Mouse (Mus musculus) thymus, postnatal 4 days (tissue): Measurements from ENCODE around the gene Ccdc85b.

Source experiments
- DNase-seq: peaks from one replicate; pipeline ENCODE4 v3.0.0; 2021

The Ccdc85b gene

GRCm38 (mm10) chr19:5455037-5455436 is 2.7 kb downstream of the Ccdc85b start:
- peak; percentile 14 for DNase-seq

GRCm38 (mm10) chr19:5451766-5452165 is 5.9 kb downstream of the Ccdc85b start:
- DNase-seq, result peak; percentile 13

GRCm38 (mm10) chr19:5449673-5450072 is 8.0 kb downstream of the Ccdc85b start:
- no peak for DNase-seq

DNA sequence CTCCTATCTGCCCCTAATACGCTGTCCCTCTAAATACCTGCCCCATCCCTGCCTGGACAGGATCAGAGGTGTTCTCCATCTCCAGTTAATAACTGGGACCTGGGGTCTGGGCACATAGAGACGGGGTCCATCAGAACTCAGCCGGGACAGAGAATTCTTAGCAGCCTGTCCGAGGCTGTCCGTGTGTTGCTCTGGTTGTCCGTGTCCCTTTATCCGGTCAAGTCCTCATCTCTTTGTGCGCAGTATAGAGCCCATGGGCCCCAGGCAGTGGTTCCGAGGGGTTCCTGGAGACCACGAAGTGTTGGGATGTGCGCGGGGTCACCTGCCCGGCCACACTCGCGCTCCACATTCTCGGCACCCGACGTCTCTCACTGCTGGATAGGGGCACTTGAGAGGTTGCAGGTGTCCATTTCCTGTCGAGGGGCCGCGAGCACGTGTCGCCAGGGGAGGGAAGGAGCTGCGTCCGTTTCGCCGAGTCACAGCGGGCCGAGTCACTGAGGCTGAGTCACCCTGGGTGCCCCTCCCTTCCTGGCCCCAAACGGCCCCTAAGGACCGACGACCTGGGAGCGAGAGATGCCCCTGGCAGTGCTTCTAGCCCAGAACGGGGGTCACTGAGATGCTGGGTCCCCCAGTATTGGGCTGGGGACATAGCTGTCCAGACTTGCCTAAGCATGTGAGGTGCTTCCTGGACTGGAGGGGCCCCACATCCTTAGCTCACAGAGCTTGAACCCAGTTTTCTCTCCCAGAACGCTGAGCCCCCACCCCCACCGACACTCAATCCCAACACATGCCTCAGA is 9.1 kb downstream of the Ccdc85b start:
- DNase-seq, result peak; percentile 54

GRCm38 (mm10) chr19:5447515-5448353 is 10.0 kb downstream of the Ccdc85b start, which contains the start of gene Fosl1:
Gene Fosl1 (plus strand): TSS chr19:5447547.
- peak; percentile 93 for DNase-seq

DNA sequence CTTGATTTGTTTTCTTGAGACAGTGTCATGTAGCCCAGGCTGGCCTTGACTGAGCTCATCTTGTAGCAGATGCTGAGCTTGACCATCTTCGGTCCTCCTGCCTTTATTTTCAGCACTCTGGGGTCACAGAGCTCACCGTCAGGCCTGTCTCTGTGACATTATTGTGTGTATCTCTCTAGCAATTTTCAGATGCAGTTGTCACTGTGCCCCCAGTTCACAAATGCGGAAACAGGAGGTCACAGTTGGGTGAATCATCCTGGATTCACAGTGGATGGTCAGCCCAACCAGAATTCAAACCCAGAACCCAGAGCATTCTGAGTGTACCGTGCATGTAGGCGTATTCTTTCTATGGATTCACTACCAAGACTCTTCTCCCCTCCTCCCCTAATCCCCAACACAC is 11.9 kb downstream of the Ccdc85b start:
- no peak for DNase-seq

GRCm38 (mm10) chr19:5444954-5445353 is 12.7 kb downstream of the Ccdc85b start:
- no peak for DNase-seq

GRCm38 (mm10) chr19:5444371-5444908 is 13.3 kb downstream of the Ccdc85b start:
- no peak for DNase-seq

DNA sequence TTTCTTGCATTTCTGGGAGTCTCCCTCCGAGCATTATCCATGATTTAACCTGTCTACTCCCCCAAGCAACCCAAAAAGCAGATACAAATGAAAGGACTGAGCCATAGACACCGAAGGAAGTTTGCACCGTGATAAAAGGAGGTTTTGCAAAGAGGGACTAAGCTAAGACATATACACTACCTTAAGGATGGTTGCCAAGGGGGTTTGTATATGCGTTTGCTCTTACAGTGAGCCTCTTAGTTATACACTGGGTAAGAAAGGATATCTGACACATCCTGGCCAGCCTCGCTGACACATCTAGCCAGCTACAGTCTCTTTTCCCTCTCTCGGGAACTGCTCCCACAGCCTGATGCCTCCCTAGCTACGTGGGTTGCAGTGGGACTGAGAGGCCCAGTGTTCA is 23.7 kb downstream of the Ccdc85b start:
- no peak for DNase-seq

- peak; percentile 77 for DNase-seq
These were observed 24.5 kb downstream of the Ccdc85b start for GRCm38 (mm10) chr19:5432992-5433852.

DNA sequence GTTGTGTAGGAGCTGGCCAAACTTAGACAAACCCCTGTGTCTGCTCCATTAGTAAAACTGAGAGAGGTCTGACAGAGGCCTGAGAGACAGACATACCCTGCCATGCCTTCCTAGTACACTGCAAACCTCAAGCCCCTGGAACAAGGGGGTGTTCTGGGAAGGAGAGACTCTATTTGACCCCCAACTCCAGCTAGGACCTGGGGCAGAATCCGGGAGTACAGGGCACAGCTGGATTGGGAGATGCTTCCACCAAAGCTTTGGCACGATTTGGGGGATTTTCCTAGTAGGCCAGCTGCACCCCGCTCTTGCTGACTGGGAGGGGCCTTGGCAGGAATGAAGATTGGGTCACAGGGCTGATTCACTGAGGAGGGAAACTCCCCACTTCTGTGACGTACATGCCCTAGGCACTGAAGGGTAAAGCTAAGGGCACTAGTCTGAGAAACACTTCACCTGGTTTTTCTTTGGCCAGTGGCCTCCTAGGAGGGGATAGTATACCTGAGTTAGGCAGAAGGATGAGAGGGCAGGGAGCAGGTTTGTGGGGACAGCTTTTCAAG is 25.7 kb downstream of the Ccdc85b start:
- DNase-seq, result no peak

DNA sequence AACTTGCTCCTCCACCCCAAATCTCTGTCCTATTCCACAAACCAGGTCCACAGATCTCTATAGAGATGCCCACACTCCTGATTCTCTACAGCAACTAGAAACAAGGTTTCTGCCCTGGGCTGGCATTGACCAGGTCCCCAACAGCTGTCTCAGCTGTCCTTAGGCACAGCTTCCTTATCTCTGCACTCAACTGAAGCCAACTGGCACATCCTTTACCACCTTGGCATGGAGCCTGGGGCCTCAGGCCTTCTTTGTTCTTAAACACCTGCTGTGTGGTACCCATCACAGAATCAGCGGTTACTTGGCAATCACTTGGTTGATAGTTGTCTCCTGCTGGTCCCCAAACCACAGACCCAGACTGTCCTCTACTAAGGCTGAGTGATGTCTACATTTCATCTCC is 27.3 kb downstream of the Ccdc85b start:
- peak; percentile 43 for DNase-seq

DNA sequence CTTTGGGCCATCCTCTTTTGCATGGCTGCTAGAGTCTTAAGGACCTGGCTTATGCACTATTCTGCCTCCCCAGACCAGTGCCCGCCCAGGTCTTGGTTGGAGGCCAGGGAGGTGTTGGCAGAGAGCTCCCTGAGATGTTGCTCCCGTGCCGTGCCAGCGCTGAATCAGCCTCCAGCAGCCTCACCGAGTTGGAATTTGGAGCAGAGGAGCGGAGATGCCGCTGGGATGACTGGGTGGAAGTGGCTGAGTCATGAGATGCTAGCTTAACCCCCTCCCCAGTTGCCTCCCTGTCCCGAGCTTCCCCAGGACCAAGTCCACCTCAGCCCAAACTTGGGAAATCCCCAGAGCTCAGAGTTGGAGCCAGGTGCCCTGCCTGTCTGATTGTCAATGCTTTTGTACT is 27.9 kb downstream of the Ccdc85b start:
- peak; percentile 24 for DNase-seq

- no peak for DNase-seq
These were observed 28.5 kb downstream of the Ccdc85b start for GRCm38 (mm10) chr19:5429219-5429618.

- peak; percentile 56 for DNase-seq
These were observed 29.6 kb downstream of the Ccdc85b start for GRCm38 (mm10) chr19:5428083-5428482.

GRCm38 (mm10) chr19:5426640-5427290 is 30.9 kb downstream of the Ccdc85b start:
- no peak for DNase-seq

- DNase-seq, result peak; percentile 37
These were observed 31.7 kb downstream of the Ccdc85b start for GRCm38 (mm10) chr19:5425906-5426565.

DNA sequence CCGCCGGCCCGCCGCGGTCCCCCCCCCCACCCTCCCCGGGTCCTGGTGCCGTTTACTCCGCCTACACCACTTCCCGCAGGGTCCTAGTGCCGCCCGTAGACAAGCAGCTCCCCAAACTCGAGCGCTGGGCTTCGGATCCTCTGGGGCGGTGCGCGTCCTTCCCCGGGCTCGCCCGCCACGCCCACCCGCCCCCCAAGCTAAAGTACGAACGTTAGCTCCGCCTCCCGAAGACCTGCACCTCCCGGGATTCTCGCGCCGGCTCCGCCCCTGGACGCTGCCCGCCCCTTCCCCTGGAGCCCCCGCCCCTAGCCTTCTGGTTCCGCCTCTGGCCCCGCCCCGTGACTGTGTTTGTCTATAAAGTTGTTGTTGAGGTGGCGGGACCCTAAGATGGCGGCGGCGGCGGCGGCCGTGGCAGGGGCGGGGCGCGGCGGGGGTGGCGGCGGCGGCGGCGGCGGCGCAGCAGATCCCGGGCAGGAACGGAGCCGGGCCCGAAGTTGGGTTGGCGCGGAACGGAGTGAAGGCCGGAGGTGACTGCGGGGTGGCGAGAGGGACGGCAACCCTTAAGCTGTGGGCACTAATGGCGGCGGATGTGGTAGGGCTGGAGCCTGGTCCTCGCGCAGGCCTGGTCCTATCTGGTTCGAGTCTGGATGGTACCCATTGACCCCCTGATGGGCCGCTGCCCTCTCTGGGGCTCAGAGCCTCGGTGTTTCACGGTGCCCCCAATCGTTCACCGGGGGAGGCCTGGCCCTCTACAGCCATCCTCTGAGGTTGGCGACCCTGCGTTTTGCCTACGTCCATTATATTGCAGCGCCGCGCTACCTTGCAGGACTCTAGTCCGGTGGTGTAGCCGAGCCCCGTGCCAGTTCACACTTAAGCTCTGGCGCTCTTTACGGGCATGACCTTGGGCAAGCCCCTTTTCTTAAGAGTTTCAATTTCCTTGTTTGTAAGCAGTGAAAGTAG is 32.6 kb downstream of the Ccdc85b start, which contains the start of the genes Drap1 and AI837181:
Gene Drap1 (minus strand): TSS at position 198 of the 960 bp plus-strand sequence.
Gene AI837181 (plus strand): TSS at position 363 of the 960 bp plus-strand sequence.
- peak; percentile 99 for DNase-seq

- peak; percentile 87 for DNase-seq
These were observed 33.5 kb downstream of the Ccdc85b start for GRCm38 (mm10) chr19:5424092-5424781.
